Mouse (Mus musculus): ENCODE results near the gene Msrb3.

GRCm38 (mm10) chr10:120751295-120751722, 147.6 kb downstream of the Msrb3 start:
- TF ChIP-seq CTCF (IDR thresholded peaks at IDR 0.05; ENCODE audit: borderline replicate concordance, insufficient read depth, low read length) (no peak), POLR2A (IDR thresholded peaks at IDR 0.05; ENCODE audit: low read depth, low read length) (no peak)

Data from embryonic fibroblast, embryonic 13.5 days (primary cell).